Mouse (Mus musculus) G1E (cell line): ENCODE data around the gene Fbxo39.

Experiments used
- CTCF ChIP-seq: IDR thresholded peaks from 2 replicates; pipeline ENCODE4 v1.5.1; 2012; ENCODE audit warnings: low read depth, low read length, inconsistent platforms, mixed read lengths
- POLR2AphosphoS5 ChIP-seq: IDR thresholded peaks from 2 replicates; pipeline ENCODE4 v1.6.1; 2012; ENCODE audit warnings: low read depth, low read length, inconsistent platforms; ENCODE audit not compliant: insufficient replicate concordance

GRCm38 (mm10) chr11:72273341-72273740, 40.9 kb upstream of the Fbxo39 start:
- TF ChIP-seq POLR2AphosphoS5, result no peak
- TF ChIP-seq CTCF, result no peak
